Mouse (Mus musculus): ENCODE measurements at regions not wholly inside any gene's neighbourhood (a gene's known extent, or its start where the extent isn't known, plus 50 kb on each side); places are given as distances from the start of the nearest gene placed in this dataset.

DNA sequence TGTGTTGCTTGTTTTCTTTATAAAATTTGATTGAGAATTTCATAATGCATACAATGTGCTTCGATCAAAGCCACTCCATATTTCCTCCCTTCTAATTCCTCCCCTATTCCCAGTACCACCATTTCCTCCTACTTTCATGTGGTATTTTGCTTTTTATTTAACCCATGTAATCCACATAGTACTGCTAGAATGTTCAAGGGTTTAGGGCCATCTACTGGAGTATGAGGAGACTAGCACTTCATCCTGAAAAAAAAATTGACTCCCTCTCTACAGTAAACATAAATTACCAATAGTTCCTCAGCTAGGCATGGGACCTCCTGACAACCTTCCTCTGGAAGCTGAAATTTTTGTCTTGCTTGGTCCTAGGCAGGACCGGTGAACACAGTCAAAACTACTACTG lies 163.0 kb downstream of the Gpr165 start:
- no peak for DNase-seq (ENCODE audit: low spot score in 2 of 2)

DNA sequence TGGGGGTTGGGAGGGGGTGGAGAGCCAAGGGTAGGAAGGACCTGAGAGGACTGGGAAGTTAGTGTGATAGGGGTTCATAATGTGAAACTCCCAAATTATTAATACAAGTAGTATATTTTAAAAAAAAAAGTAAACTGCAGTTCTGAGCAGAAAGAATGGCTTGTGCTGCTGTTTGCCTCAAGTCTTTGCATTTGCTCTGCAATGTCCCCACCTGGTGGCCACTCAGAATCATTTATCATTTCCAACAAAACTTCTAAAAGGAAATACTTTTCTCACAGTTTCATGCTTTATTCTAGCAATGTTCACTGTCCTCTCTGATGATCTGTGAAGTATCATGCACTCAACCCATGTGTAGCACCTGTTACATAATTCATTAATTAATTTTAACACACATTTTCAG lies 165.5 kb downstream of the Gpr165 start:
- DNase-seq (ENCODE audit: low spot score in 2 of 2) = peak in 1 of 2 experiments; percentile 11

DNA sequence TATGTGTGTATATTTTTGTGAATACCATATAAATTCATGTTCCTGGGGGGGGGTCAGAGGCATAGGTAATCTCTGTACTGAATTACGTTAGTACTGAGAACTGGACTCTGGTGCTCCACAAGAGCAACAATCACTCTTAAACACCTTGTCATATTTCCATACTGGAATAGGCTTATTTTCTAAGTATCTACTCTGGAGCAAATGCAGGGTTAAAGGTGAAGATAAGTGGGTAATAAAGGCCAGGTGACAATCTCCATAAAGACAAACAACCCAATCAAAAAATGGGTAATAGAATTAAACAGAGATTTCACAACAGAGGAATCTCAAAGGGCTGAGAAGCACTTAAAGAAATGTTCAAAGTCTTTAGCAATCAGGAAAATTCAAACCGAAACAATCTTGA lies 165.9 kb downstream of the Gpr165 start:
- DNase-seq (ENCODE audit: low spot score in 2 of 2) = no peak

DNA sequence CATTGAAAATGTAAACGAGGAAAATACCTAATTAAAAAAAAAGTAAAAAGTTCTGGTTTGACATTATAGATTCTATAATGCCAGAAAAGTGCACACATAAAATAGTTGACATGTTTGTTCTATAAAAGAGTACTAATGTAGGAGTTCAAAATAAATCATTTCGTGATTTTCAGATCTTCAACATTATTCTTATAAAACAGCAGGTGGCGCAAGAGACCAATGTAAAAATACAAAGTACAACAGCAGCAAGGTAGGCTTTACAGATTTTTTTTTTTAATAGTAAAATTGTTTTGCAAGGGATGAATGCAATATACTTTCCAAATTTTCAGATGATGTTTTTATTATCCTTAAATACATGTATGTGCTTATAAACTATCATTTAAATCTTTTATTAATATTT lies 171.8 kb upstream of the Pgr15l start:
- no peak for DNase-seq (ENCODE audit: low spot score in 2 of 2)

Data from cerebellum, postnatal 4 days (tissue).